Mouse (Mus musculus) G1E (cell line): ENCODE data around the gene Clgn.

Source experiments
- CTCF ChIP-seq: IDR thresholded peaks from 2 replicates; pipeline ENCODE4 v1.5.1; 2012; ENCODE audit warnings: low read depth, low read length, inconsistent platforms, mixed read lengths
- GATA1 ChIP-seq: IDR thresholded peaks from 2 replicates; pipeline ENCODE4 v1.6.1; 2012; ENCODE audit warnings: borderline replicate concordance, low read length, inconsistent platforms, mixed read lengths
- POLR2AphosphoS5 ChIP-seq: IDR thresholded peaks from 2 replicates; pipeline ENCODE4 v1.6.1; 2012; ENCODE audit warnings: low read depth, low read length, inconsistent platforms; ENCODE audit not compliant: insufficient replicate concordance
- TAL1 ChIP-seq: conservative IDR thresholded peaks from 2 replicates; pipeline ENCODE4 v1.6.1; 2012; ENCODE audit warnings: low read depth, low read length, inconsistent platforms, mixed read lengths

DNA sequence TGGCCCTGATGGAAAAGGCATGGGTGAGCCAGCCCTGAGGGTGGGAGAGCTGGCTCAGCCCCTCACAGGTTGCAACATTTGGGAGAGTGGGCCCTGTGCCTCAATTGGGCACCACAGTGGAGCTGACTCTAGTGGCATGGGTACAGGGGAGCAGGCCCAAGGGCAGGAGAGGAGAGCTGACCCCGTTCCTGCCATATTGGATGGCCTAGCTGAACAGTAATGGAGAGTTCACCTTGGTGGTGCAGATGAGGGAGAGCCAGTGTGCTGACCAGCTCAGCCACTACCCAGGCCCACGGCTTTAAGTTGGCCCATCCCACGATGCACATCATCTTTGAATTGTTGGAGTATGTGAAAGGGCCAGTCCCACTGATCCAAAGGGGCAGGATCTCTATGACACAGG, 47.6 kb upstream of the Clgn start:
- TF ChIP-seq CTCF, result no peak
- TF ChIP-seq GATA1, result no peak
- no peak for TF ChIP-seq POLR2AphosphoS5
- TF ChIP-seq TAL1, result no peak
